ENCODE assay signal across 8 mouse cellular contexts in the genomic region with DNA sequence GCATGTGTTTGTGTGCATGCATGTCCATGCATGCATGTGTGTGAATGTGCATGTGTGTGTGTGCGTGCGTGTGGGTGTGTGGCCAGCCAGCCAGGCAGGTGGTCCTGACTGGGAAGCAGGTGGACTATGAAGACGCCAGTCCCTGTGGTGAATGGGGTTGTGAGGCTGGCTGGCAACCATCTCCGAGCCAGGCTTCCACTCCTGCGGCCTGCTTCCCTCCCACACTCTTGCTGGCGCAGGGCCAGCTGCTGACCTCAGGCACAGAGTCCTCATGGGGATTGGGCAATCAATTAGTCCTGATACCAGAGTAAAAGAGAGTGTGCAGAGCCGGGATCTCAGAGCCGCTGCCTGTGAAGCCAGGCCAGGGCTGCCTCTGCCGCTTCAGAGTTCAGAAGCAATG. TPM values are rescaled to one million over a fixed set of nuclear protein-coding genes. Genes with fewer than 3 reads are reported as not detected.
DNase-seq lines count a peak whose midpoint lies in the region; ATAC-seq and TF ChIP-seq lines count a peak whose summit lies in the region.

No protein-coding gene starts in this region.

- peaks cover 5% of the 10 kb centered on the region; the same call in 1 of the 2 replicates for H3K4me1 ChIP-seq in kidney, embryonic 14.5 days (ENCODE audit: control insufficient read depth, insufficient read depth, low read length)
- H3K4me1 ChIP-seq in kidney, embryonic 15.5 days: peaks cover 13% of the 10 kb centered on the region
- peaks cover 3% of the 10 kb centered on the region; the same call in 1 of the 2 replicates for H3K4me1 ChIP-seq in limb, embryonic 14.5 days (ENCODE audit: control insufficient read depth, insufficient read depth, low read length)
- H3K4me1 ChIP-seq in midbrain, embryonic 14.5 days (ENCODE audit: control insufficient read depth, insufficient read depth, low read length): 0 out of 2 replicates have a peak, but pooled peaks cover 6% of the 10 kb centered on the region

- no peaks in the 10 kb centered on the region for H3K9me3 ChIP-seq in kidney, embryonic 14.5 days (ENCODE audit: control insufficient read depth, low read length)
- H3K9me3 ChIP-seq in kidney, embryonic 15.5 days (replicated peaks): no peaks in the 10 kb centered on the region
- H3K9me3 ChIP-seq in limb, embryonic 14.5 days (ENCODE audit: control insufficient read depth, low read length): no peaks in the 10 kb centered on the region
- no peaks in the 10 kb centered on the region for H3K9me3 ChIP-seq in midbrain, embryonic 14.5 days (ENCODE audit: control insufficient read depth, low read length)

- peak; percentile 40; the same call in 1 of the 2 replicates for ATAC-seq in kidney, embryonic 14.5 days (ENCODE audit: low FRiP score, low TSS enrichment)
- no peak; the same call in 1 of the 2 replicates for ATAC-seq in kidney, embryonic 15.5 days (replicated peaks; ENCODE audit: low FRiP score)
- peak; percentile 89 for ATAC-seq in granulocyte monocyte progenitor cell, adult 5-6 weeks (replicated peaks; ENCODE audit: poor library complexity, severe bottlenecking)
- 0 out of 2 replicates have a peak, but pooled peaks have one; percentile 5 for ATAC-seq in limb, embryonic 14.5 days (ENCODE audit: low FRiP score, low read depth)
- peak; percentile 27; the same call in 1 of the 2 replicates for ATAC-seq in midbrain, embryonic 14.5 days (ENCODE audit: low FRiP score, low TSS enrichment)

- H3K4me3 ChIP-seq in kidney, embryonic 14.5 days (ENCODE audit: low read length): no peak overlapping the region
- H3K4me3 ChIP-seq in kidney, embryonic 15.5 days (replicated peaks): no peak overlapping the region
- no peak overlapping the region for H3K4me3 ChIP-seq in limb, embryonic 14.5 days (replicated peaks; ENCODE audit: low read length)
- no peak overlapping the region for H3K4me3 ChIP-seq in midbrain, embryonic 14.5 days (replicated peaks; ENCODE audit: low read depth, low read length)

- H3K27me3 ChIP-seq in kidney, embryonic 14.5 days (ENCODE audit: control insufficient read depth, insufficient read depth, low read length): peaks cover 49% of the 10 kb centered on the region
- peaks cover 93% of the 10 kb centered on the region for H3K27me3 ChIP-seq in kidney, embryonic 15.5 days
- H3K27me3 ChIP-seq in limb, embryonic 14.5 days (ENCODE audit: control insufficient read depth, insufficient read depth, low read length): peaks cover 19% of the 10 kb centered on the region
- H3K27me3 ChIP-seq in midbrain, embryonic 14.5 days (ENCODE audit: control insufficient read depth, insufficient read depth, low read length): no peaks in the 10 kb centered on the region

- H3K27ac ChIP-seq in kidney, embryonic 14.5 days (ENCODE audit: low read depth, low read length): no peak overlapping the region
- no peak overlapping the region for H3K27ac ChIP-seq in kidney, embryonic 15.5 days
- no peak overlapping the region for H3K27ac ChIP-seq in limb, embryonic 14.5 days (replicated peaks; ENCODE audit: low read depth, low read length)
- 0 out of 2 replicates have a peak overlapping the region, but pooled peaks have one; percentile 38 for H3K27ac ChIP-seq in midbrain, embryonic 14.5 days (replicated peaks; ENCODE audit: low read depth, low read length)

- WGBS in kidney, embryonic 14.5 days: 25% methylated on average over 9 of the region's 9 CpGs
- 27% methylated on average over 9 of the region's 9 CpGs for WGBS in kidney, embryonic 15.5 days
- 37% methylated on average over 9 of the region's 9 CpGs for WGBS in limb, embryonic 14.5 days
- WGBS in midbrain, embryonic 14.5 days: 24% methylated on average over 9 of the region's 9 CpGs

- DNase-seq in adrenal gland, postnatal 14 days: peak; percentile 91
- DNase-seq in limb, embryonic 14.5 days (ENCODE audit: low spot score): peak; percentile 38
- peak; percentile 84 for DNase-seq in midbrain, embryonic 14.5 days
- DNase-seq in frontal cortex, postnatal 10 days (ENCODE audit: low spot score in 2 of 2): no peak
- DNase-seq in c-Kit-positive CD71-positive TER-119-positive erythroid progenitor cells, embryonic 14.5 days (ENCODE audit: low spot score): no peak

- no peak for TF ChIP-seq POLR2A in limb, embryonic 14.5 days (IDR thresholded peaks at IDR 0.05; ENCODE audit: borderline replicate concordance, extremely low read depth, insufficient read depth, insufficient read length)

- no peak overlapping the region for H3K9ac ChIP-seq in kidney, embryonic 14.5 days (ENCODE audit: low read depth, low read length)
- H3K9ac ChIP-seq in kidney, embryonic 15.5 days: no peak overlapping the region
- no peak overlapping the region for H3K9ac ChIP-seq in limb, embryonic 14.5 days (ENCODE audit: low read depth, low read length, severe bottlenecking)
- H3K9ac ChIP-seq in midbrain, embryonic 14.5 days (replicated peaks; ENCODE audit: low read length): no peak overlapping the region

- no peak overlapping the region for H3K4me2 ChIP-seq in kidney, embryonic 14.5 days (replicated peaks; ENCODE audit: low read depth, low read length)
- no peak overlapping the region for H3K4me2 ChIP-seq in kidney, embryonic 15.5 days
- H3K4me2 ChIP-seq in limb, embryonic 14.5 days (replicated peaks; ENCODE audit: low read depth, low read length, severe bottlenecking): no peak overlapping the region
- no peak overlapping the region for H3K4me2 ChIP-seq in midbrain, embryonic 14.5 days (ENCODE audit: low read length)

- H3K36me3 ChIP-seq in kidney, embryonic 14.5 days (ENCODE audit: control insufficient read depth, insufficient read depth, low read length): no peaks in the 10 kb centered on the region
- no peaks in the 10 kb centered on the region for H3K36me3 ChIP-seq in kidney, embryonic 15.5 days
- no peaks in the 10 kb centered on the region for H3K36me3 ChIP-seq in limb, embryonic 14.5 days (ENCODE audit: control insufficient read depth, insufficient read depth, low read length)
- H3K36me3 ChIP-seq in midbrain, embryonic 14.5 days (ENCODE audit: control insufficient read depth, insufficient read depth, low read length): no peaks in the 10 kb centered on the region

RNA-seq across cellular contexts. Expression of a gene that starts 8.6 kb away (rescaled TPM):
- 11.4 and 11.8 TPM in 2 replicates for polyA plus RNA-seq in kidney, embryonic 14.5 days (2014; fragmentation: Nextera tagmentation; extraction: Ambion mirVana)
- 11.6 and 11.9 TPM in 2 replicates for polyA plus RNA-seq in kidney, embryonic 15.5 days (2015; fragmentation: Nextera tagmentation; extraction: Ambion mirVana)
- 8.2 and 8.6 TPM in 2 replicates for total RNA-seq in adrenal gland, postnatal 14 days (2021)
- total RNA-seq in granulocyte monocyte progenitor cell, adult 5-6 weeks (2014; fragmentation: Nextera tagmentation): 1.0 and 1.1 TPM in 2 replicates
- 2.0 and 2.7 TPM in 2 replicates for total RNA-seq in granulocyte monocyte progenitor cell, adult 5-6 weeks (2017)
- 9.3 and 10.3 TPM in 2 replicates for polyA plus RNA-seq in limb, embryonic 14.5 days (2012; rRNA removed)
- 11.6 and 11.7 TPM in 2 replicates for polyA plus RNA-seq in limb, embryonic 14.5 days (2014; fragmentation: Nextera tagmentation; extraction: Ambion mirVana)
- polyA plus RNA-seq in midbrain, embryonic 14.5 days (2014; fragmentation: Nextera tagmentation; extraction: Ambion mirVana): 8.5 and 10.5 TPM in 2 replicates

RNA-seq across cellular contexts. Expression of a gene that starts 13.5 kb away (rescaled TPM):
- polyA plus RNA-seq in kidney, embryonic 14.5 days (2014; fragmentation: Nextera tagmentation; extraction: Ambion mirVana): 1.4 TPM in 2 replicates
- polyA plus RNA-seq in kidney, embryonic 15.5 days (2015; fragmentation: Nextera tagmentation; extraction: Ambion mirVana): 1.5 TPM in 2 replicates
- total RNA-seq in adrenal gland, postnatal 14 days (2021): 11.9 and 15.2 TPM in 2 replicates
- 4.3 and 5.1 TPM in 2 replicates for total RNA-seq in granulocyte monocyte progenitor cell, adult 5-6 weeks (2014; fragmentation: Nextera tagmentation)
- total RNA-seq in granulocyte monocyte progenitor cell, adult 5-6 weeks (2017): 6.0 and 7.7 TPM in 2 replicates
- polyA plus RNA-seq in limb, embryonic 14.5 days (2012; rRNA removed): 10.5 and 13.4 TPM in 2 replicates
- 3.1 and 3.8 TPM in 2 replicates for polyA plus RNA-seq in limb, embryonic 14.5 days (2014; fragmentation: Nextera tagmentation; extraction: Ambion mirVana)
- polyA plus RNA-seq in midbrain, embryonic 14.5 days (2014; fragmentation: Nextera tagmentation; extraction: Ambion mirVana): 16.4 and 18.2 TPM in 2 replicates

RNA-seq across cellular contexts. Expression of a gene that starts 30.1 kb away (rescaled TPM):
- polyA plus RNA-seq in kidney, embryonic 14.5 days (2014; fragmentation: Nextera tagmentation; extraction: Ambion mirVana): 80.5 and 89.2 TPM in 2 replicates
- polyA plus RNA-seq in kidney, embryonic 15.5 days (2015; fragmentation: Nextera tagmentation; extraction: Ambion mirVana): 90.7 and 96.4 TPM in 2 replicates
- 61.6 and 63.5 TPM in 2 replicates for total RNA-seq in adrenal gland, postnatal 14 days (2021)
- 62.2 and 62.6 TPM in 2 replicates for total RNA-seq in granulocyte monocyte progenitor cell, adult 5-6 weeks (2014; fragmentation: Nextera tagmentation)
- total RNA-seq in granulocyte monocyte progenitor cell, adult 5-6 weeks (2017): 51.1 and 54.4 TPM in 2 replicates
- 83.2 and 93.7 TPM in 2 replicates for polyA plus RNA-seq in limb, embryonic 14.5 days (2012; rRNA removed)
- 99.7 and 101 TPM in 2 replicates for polyA plus RNA-seq in limb, embryonic 14.5 days (2014; fragmentation: Nextera tagmentation; extraction: Ambion mirVana)
- 55.1 and 57.5 TPM in 2 replicates for polyA plus RNA-seq in midbrain, embryonic 14.5 days (2014; fragmentation: Nextera tagmentation; extraction: Ambion mirVana)

RNA-seq across cellular contexts. Expression of a gene that starts 31.8 kb away (rescaled TPM):
- not detected in 2 replicates for polyA plus RNA-seq in kidney, embryonic 14.5 days (2014; fragmentation: Nextera tagmentation; extraction: Ambion mirVana)
- polyA plus RNA-seq in kidney, embryonic 15.5 days (2015; fragmentation: Nextera tagmentation; extraction: Ambion mirVana): 0.39 and 0.53 TPM in 2 replicates
- total RNA-seq in adrenal gland, postnatal 14 days (2021): 58.3 and 63.2 TPM in 2 replicates
- 0.45 and 0.96 TPM in 2 replicates for total RNA-seq in granulocyte monocyte progenitor cell, adult 5-6 weeks (2014; fragmentation: Nextera tagmentation)
- total RNA-seq in granulocyte monocyte progenitor cell, adult 5-6 weeks (2017): 0.69 and 2.6 TPM in 2 replicates
- 0.27 and 0.29 TPM in 2 replicates for polyA plus RNA-seq in limb, embryonic 14.5 days (2012; rRNA removed)
- 0.43 and 0.51 TPM in 2 replicates for polyA plus RNA-seq in limb, embryonic 14.5 days (2014; fragmentation: Nextera tagmentation; extraction: Ambion mirVana)
- polyA plus RNA-seq in midbrain, embryonic 14.5 days (2014; fragmentation: Nextera tagmentation; extraction: Ambion mirVana): 0.15 and 0.34 TPM in 2 replicates

RNA-seq across cellular contexts. Expression of a gene that starts 36.2 kb away (rescaled TPM):
- 1.1 and 1.3 TPM in 2 replicates for polyA plus RNA-seq in kidney, embryonic 14.5 days (2014; fragmentation: Nextera tagmentation; extraction: Ambion mirVana)
- 1.5 and 1.9 TPM in 2 replicates for polyA plus RNA-seq in kidney, embryonic 15.5 days (2015; fragmentation: Nextera tagmentation; extraction: Ambion mirVana)
- total RNA-seq in adrenal gland, postnatal 14 days (2021): 91.4 and 109 TPM in 2 replicates
- not detected in 2 replicates for total RNA-seq in granulocyte monocyte progenitor cell, adult 5-6 weeks (2014; fragmentation: Nextera tagmentation)
- total RNA-seq in granulocyte monocyte progenitor cell, adult 5-6 weeks (2017): 0.09 TPM in 1 of 2 replicates, not detected in the other
- polyA plus RNA-seq in limb, embryonic 14.5 days (2012; rRNA removed): not detected in 2 replicates
- polyA plus RNA-seq in limb, embryonic 14.5 days (2014; fragmentation: Nextera tagmentation; extraction: Ambion mirVana): 0.10 and 0.17 TPM in 2 replicates
- 0.55 and 1.0 TPM in 2 replicates for polyA plus RNA-seq in midbrain, embryonic 14.5 days (2014; fragmentation: Nextera tagmentation; extraction: Ambion mirVana)

Comparison
In these comparisons a context has a peak if more than half of its experiments do, and no peak if none do; other contexts are left out.
1. DNase-seq: peak in adrenal gland, postnatal 14 days (single experiment), limb, embryonic 14.5 days (single experiment) and midbrain, embryonic 14.5 days (single experiment); none in frontal cortex, postnatal 10 days (0 of 2) and c-Kit-positive CD71-positive TER-119-positive erythroid progenitor cells, embryonic 14.5 days (single experiment).